Mouse (Mus musculus) heart, adult 2 months (tissue): ENCODE results near the gene Map3k3. TPM values are rescaled to one million over a fixed set of nuclear protein-coding genes. Genes with fewer than 3 reads are reported as not detected.

ENCODE experiments used
- DNase-seq, 2 experiments: peaks; one replicate each; pipeline ENCODE4 v3.0.0; 2021
- H3K27ac ChIP-seq: fragments of 200-600 bp; 2 replicates; pipeline ENCODE4 v1.8.1; 2022
- H3K27me3 ChIP-seq: fragments of 200-500 bp; 2 replicates; pipeline ENCODE4 v1.6.1; 2012; ENCODE audit warnings: mild to moderate bottlenecking, low read length, inconsistent platforms, mixed read lengths; ENCODE audit not compliant: control insufficient read depth, insufficient read depth
- H3K36me3 ChIP-seq: fragments of 200-500 bp; 2 replicates; pipeline ENCODE4 v1.6.1; 2012; ENCODE audit warnings: low read length, inconsistent platforms; ENCODE audit not compliant: control insufficient read depth, insufficient read depth
- H3K4me1 ChIP-seq: fragments of 200-500 bp; 2 replicates; pipeline ENCODE4 v1.6.1; 2011; ENCODE audit warnings: low read length; ENCODE audit not compliant: control insufficient read depth, insufficient read depth
- H3K4me3 ChIP-seq: fragments of 200-600 bp; 2 replicates; pipeline ENCODE4 v1.8.1; 2022
- H3K79me2 ChIP-seq: fragments of 200-500 bp; replicated peaks from 2 replicates; pipeline ENCODE4 v1.6.1; 2012; ENCODE audit warnings: mild to moderate bottlenecking, inconsistent platforms, low read length, moderate library complexity, mixed read lengths; ENCODE audit not compliant: control insufficient read depth, insufficient read depth
- H3K9ac ChIP-seq: fragments of 200-500 bp; 2 replicates; pipeline ENCODE4 v1.6.1; 2012; ENCODE audit warnings: low read depth, mild to moderate bottlenecking, control low read depth, inconsistent platforms, low read length, mixed read lengths
- CTCF ChIP-seq: fragments of 200-600 bp; IDR thresholded peaks from 2 replicates; pipeline ENCODE4 v1.8.1; 2022; ENCODE audit warnings: antibody characterized with exemption, mild to moderate bottlenecking, moderate library complexity
- EP300 ChIP-seq: fragments of 200-500 bp; IDR thresholded peaks from 2 replicates; pipeline ENCODE4 v1.6.1; 2011; ENCODE audit warnings: low read depth, low read length, control low read depth; ENCODE audit not compliant: insufficient read depth
- POLR2A ChIP-seq: fragments of 200-500 bp; IDR thresholded peaks from 2 replicates; pipeline ENCODE4 v1.6.1; 2011; ENCODE audit warnings: mild to moderate bottlenecking, low read depth, low read length, control low read depth; ENCODE audit not compliant: insufficient read depth
- WGBS: fragments of 180-500 bp; shearing (Covaris S2); methylation state at CpG from one replicate; pipeline ENCODE4 v1.1.7; 2018; 5-methylcytosine and 5-hydroxymethylcytosine counted together
- intact Hi-C: fragments of 180-260 bp; cut with DNase I; formaldehyde crosslinking; loops from one replicate; pipeline ENCODE4 v1.15.1; 2025
- polyA plus RNA-seq: library from polyadenylated mRNA; depleted of rRNA; stranded (reverse); fragments of >200 nt; gene quantifications from 2 replicates; pipeline ENCODE4 v1.2.3, GENCODE M21; 2012
- total RNA-seq, 2 experiments: library from RNA; stranded (reverse); gene quantifications; 2 replicates each; pipeline ENCODE4 v1.2.3; 2021

The Map3k3 gene
- total and polyA plus RNA-seq, 3 experiments = 25.1 to 38.9 (median 36.0) TPM

GRCm38 (mm10) chr11:106056819-106057491 is 27.5 kb upstream of the Map3k3 start:
- H3K9ac ChIP-seq = no peak overlapping the region
- H3K4me1 ChIP-seq = no peaks in the 10 kb centered on the region
- 81% methylated on average over 8 of the region's 8 CpGs for WGBS
- TF ChIP-seq CTCF (no peak), EP300 (no peak), POLR2A (no peak)
- H3K36me3 ChIP-seq = no peaks in the 10 kb centered on the region
- intact Hi-C loops = no loop called here
- H3K27me3 ChIP-seq = no peaks in the 10 kb centered on the region
- H3K79me2 ChIP-seq = no peaks in the 10 kb centered on the region
- H3K27ac ChIP-seq = no peak overlapping the region
- DNase-seq = no peak
- no peak overlapping the region for H3K4me3 ChIP-seq

- Histone ChIP-seq H3K4me1 (no peaks in the 10 kb centered on the region), H3K36me3 (no peaks in the 10 kb centered on the region), H3K27ac (no peak overlapping the region), H3K9ac (no peak overlapping the region), H3K79me2 (no peaks in the 10 kb centered on the region), H3K27me3 (no peaks in the 10 kb centered on the region), H3K4me3 (no peak overlapping the region)
- no peak for TF ChIP-seq EP300
- TF ChIP-seq CTCF = no peak
- TF ChIP-seq POLR2A = no peak
- no peak for DNase-seq
- intact Hi-C loops = no loop called here
- WGBS = 79% methylated on average over 8 of the region's 8 CpGs
Measured at GRCm38 (mm10) chr11:106058020-106058419, 26.4 kb upstream of the Map3k3 start.

GRCm38 (mm10) chr11:106060549-106060948 is 23.9 kb upstream of the Map3k3 start:
- no peak for DNase-seq
- Histone ChIP-seq H3K27ac (no peak overlapping the region), H3K36me3 (no peaks in the 10 kb centered on the region), H3K4me3 (no peak overlapping the region), H3K79me2 (no peaks in the 10 kb centered on the region), H3K27me3 (no peaks in the 10 kb centered on the region), H3K9ac (no peak overlapping the region), H3K4me1 (no peaks in the 10 kb centered on the region)
- WGBS = 53% methylated on average over 1 of the region's 1 CpGs
- TF ChIP-seq EP300 = no peak
- TF ChIP-seq POLR2A = no peak
- no peak for TF ChIP-seq CTCF
- intact Hi-C loops = no loop called here

- intact Hi-C loops = no loop called here
- H3K79me2 ChIP-seq = no peaks in the 10 kb centered on the region
- no peak for DNase-seq
- no peak overlapping the region for H3K27ac ChIP-seq
- H3K4me3 ChIP-seq = no peak overlapping the region
- WGBS = 83% methylated on average over 1 of the region's 1 CpGs
- no peaks in the 10 kb centered on the region for H3K27me3 ChIP-seq
- H3K36me3 ChIP-seq = no peaks in the 10 kb centered on the region
- no peak overlapping the region for H3K9ac ChIP-seq
- no peaks in the 10 kb centered on the region for H3K4me1 ChIP-seq
- TF ChIP-seq CTCF (no peak), EP300 (no peak), POLR2A (no peak)
Measured at GRCm38 (mm10) chr11:106061311-106061710, 23.1 kb upstream of the Map3k3 start.

GRCm38 (mm10) chr11:106063756-106064155 is 20.7 kb upstream of the Map3k3 start:
- H3K4me1 ChIP-seq = peaks cover 4% of the 10 kb centered on the region
- TF ChIP-seq POLR2A = no peak
- TF ChIP-seq CTCF = no peak
- TF ChIP-seq EP300 = no peak
- intact Hi-C loops = no loop called here

GRCm38 (mm10) chr11:106065073-106065922 is 19.1 kb upstream of the Map3k3 start:
- peaks cover 4% of the 10 kb centered on the region for H3K4me1 ChIP-seq
- H3K36me3 ChIP-seq = no peaks in the 10 kb centered on the region
- intact Hi-C loops = no loop called here
- peak overlapping the region; percentile 95 for H3K4me3 ChIP-seq
- no peak for DNase-seq
- peak overlapping the region; percentile 59; the same call in 1 of the 2 replicates for H3K27ac ChIP-seq
- 34% methylated on average over 18 of the region's 18 CpGs for WGBS
- TF ChIP-seq CTCF (no peak), POLR2A (no peak), EP300 (no peak)
- no peaks in the 10 kb centered on the region for H3K79me2 ChIP-seq
- no peaks in the 10 kb centered on the region for H3K27me3 ChIP-seq
- no peak overlapping the region for H3K9ac ChIP-seq

More at GRCm38 (mm10) chr11:106063756-106064155, 20.7 kb upstream of the Map3k3 start:
- H3K27ac ChIP-seq = no peak overlapping the region
- no peak for DNase-seq
- no peaks in the 10 kb centered on the region for H3K27me3 ChIP-seq
- no peaks in the 10 kb centered on the region for H3K36me3 ChIP-seq
- H3K9ac ChIP-seq = no peak overlapping the region
- WGBS = 82% methylated on average over 5 of the region's 5 CpGs
- no peak overlapping the region for H3K4me3 ChIP-seq
- no peaks in the 10 kb centered on the region for H3K79me2 ChIP-seq
